Mouse (Mus musculus) lung, postnatal 0 days (tissue): ENCODE data around the gene Pigm. TPM values are rescaled to one million over a fixed set of nuclear protein-coding genes. Genes with fewer than 3 reads are reported as not detected.
A peak's percentile ranks its signal among the peaks of the same experiment; 100 is the strongest.

ENCODE experiments used
- ATAC-seq: fragments of 200-750 bp; cut with Nextera tagmentation; 2 replicates; pipeline ENCODE4 v1.8.0; 2017; ENCODE audit warnings: moderate library complexity
- DNase-seq: peaks from one replicate; pipeline ENCODE4 v3.0.0-alpha.2; 2016; ENCODE audit warnings: low spot score
- H3K27ac ChIP-seq: fragments of 300-500 bp; sonication (generic); 2 replicates; pipeline ENCODE4 v1.5.1; 2014; ENCODE audit warnings: antibody characterized with exemption, mild to moderate bottlenecking, low read length, mixed read lengths
- H3K27me3 ChIP-seq: fragments of 300-500 bp; sonication (generic); replicated peaks from 2 replicates; pipeline ENCODE4 v1.6.1; 2014; ENCODE audit warnings: low read length, mixed read lengths; ENCODE audit not compliant: insufficient read depth
- H3K36me3 ChIP-seq: fragments of 300-500 bp; sonication (generic); 2 replicates; pipeline ENCODE4 v1.6.1; 2014; ENCODE audit warnings: low read length, mixed read lengths; ENCODE audit not compliant: insufficient read depth
- H3K4me1 ChIP-seq: fragments of 300-500 bp; sonication (generic); 2 replicates; pipeline ENCODE4 v1.6.1; 2014; ENCODE audit warnings: antibody characterized with exemption, low read depth, low read length, mixed read lengths; ENCODE audit not compliant: insufficient read depth
- H3K4me2 ChIP-seq: fragments of 300-500 bp; sonication (generic); replicated peaks from 2 replicates; pipeline ENCODE4 v1.6.1; 2014; ENCODE audit warnings: low read depth, mild to moderate bottlenecking, low read length, moderate library complexity, mixed read lengths
- H3K4me3 ChIP-seq: fragments of 300-500 bp; sonication (generic); 2 replicates; pipeline ENCODE4 v1.5.1; 2014; ENCODE audit warnings: low read depth, low read length
- H3K9ac ChIP-seq: fragments of 300-500 bp; sonication (generic); replicated peaks from 2 replicates; pipeline ENCODE4 v1.6.1; 2014; ENCODE audit warnings: low read depth, mild to moderate bottlenecking
- H3K9me3 ChIP-seq: fragments of 300-500 bp; sonication (generic); 2 replicates; pipeline ENCODE4 v1.6.1; 2016; ENCODE audit warnings: low read length, mixed read lengths
- CTCF ChIP-seq: IDR thresholded peaks from 2 replicates; pipeline ENCODE4 v1.5.1; 2016; ENCODE audit warnings: antibody characterized with exemption, mild to moderate bottlenecking
- EP300 ChIP-seq: IDR thresholded peaks from 2 replicates; pipeline ENCODE4 v1.6.1; 2016; ENCODE audit warnings: antibody characterized with exemption, mild to moderate bottlenecking, control low read depth
- WGBS: fragments of 180-500 bp; shearing (Covaris S2); extraction: QIAGEN DNeasy Blood & Tissue Kit; methylation state at CpG from one replicate; pipeline ENCODE4 v1.1.7; 2014; 5-methylcytosine and 5-hydroxymethylcytosine counted together
- polyA plus RNA-seq: library from polyadenylated mRNA; unstranded; fragments of >200 nt; fragmentation: Nextera tagmentation; extraction: Ambion mirVana; gene quantifications from 2 replicates; pipeline ENCODE4 v1.2.1, GENCODE M21; 2015

The Pigm gene
- polyA plus RNA-seq, 1 experiment from 2014 or later: 3.5 TPM

DNA sequence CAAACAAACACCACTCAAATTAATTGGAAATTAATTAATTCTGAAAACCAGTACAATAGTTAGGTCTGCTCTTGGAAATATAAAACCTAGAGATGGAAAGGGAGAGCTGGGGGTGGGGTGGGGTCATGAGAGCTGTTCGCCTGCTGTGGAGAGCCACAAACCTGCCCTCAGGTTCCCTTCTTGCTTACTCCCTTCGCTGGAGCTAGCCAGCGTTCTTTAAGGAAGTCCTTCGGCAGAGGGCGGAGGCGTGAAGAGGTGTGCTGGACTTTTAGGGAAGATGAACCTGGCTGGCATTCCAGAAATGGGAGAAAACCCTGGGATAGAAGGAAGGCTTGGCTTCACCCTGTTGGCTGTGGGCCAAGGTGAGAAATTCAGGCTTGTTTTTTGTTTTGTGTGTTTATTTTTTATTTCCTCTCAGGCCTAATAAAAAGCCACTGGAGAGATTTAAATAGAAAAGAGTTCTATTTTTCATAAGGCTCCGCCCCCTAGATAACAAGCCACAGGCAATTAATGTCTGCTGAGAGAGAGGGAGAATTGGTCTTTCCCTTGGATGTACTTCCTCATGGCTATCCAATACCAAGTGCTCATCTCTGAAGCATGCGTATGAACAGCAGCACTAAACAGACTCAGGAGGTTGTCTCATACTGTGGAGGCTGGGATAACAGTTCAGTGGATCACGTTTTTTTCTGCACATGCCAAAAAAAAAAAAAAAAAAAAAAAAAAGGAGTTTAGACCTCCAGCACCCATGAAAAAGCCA, 20.8 kb downstream of the Pigm start:
- no peaks in the 10 kb centered on the region for H3K27me3 ChIP-seq
- H3K27ac ChIP-seq: no peak overlapping the region
- 34% methylated on average over 9 of the region's 9 CpGs for WGBS
- no peak for TF ChIP-seq CTCF
- no peak for TF ChIP-seq EP300
- H3K4me2 ChIP-seq: no peak overlapping the region
- no peak for ATAC-seq
- no peaks in the 10 kb centered on the region for H3K4me1 ChIP-seq
- no peak overlapping the region for H3K4me3 ChIP-seq
- no peak overlapping the region for H3K9ac ChIP-seq
- DNase-seq: no peak
- H3K36me3 ChIP-seq: no peaks in the 10 kb centered on the region
- no peaks in the 10 kb centered on the region for H3K9me3 ChIP-seq

DNA sequence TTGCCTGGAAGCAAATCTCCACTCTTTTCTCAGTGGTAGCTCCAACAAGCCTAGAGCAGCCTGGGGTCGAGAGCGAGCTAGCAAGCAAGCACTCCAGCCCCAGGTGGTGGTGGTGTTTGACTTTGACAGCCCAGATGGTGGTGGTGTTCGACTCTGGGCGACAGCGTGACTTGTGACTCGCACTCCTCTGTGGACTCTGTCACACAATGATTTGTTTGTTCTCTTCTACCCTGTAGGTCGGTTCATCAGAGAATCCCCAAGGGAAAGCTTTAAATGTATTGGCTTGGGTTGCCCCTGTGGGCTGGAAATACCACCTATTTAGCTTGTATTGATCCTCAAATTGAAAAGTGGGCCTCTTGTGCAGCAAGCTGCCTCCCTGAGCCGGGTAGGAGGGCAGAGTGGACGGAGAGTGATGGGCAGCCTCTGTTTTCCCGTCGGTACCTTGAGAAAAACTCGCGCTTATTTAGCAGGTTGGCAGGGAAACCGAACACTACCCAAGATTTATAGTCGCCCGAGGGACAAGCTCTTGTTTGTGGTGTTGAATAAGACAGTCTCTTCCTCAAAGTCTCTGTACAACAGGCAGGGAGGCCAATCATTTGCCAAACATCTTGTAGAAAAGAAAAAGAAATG, 29.8 kb downstream of the Pigm start:
- no peaks in the 10 kb centered on the region for H3K9me3 ChIP-seq
- no peak for DNase-seq
- no peak for TF ChIP-seq EP300
- TF ChIP-seq CTCF: no peak
- H3K36me3 ChIP-seq: no peaks in the 10 kb centered on the region
- H3K4me3 ChIP-seq: no peak overlapping the region
- no peak overlapping the region for H3K9ac ChIP-seq
- no peaks in the 10 kb centered on the region for H3K4me1 ChIP-seq
- WGBS: 27% methylated on average over 16 of the region's 16 CpGs
- H3K27ac ChIP-seq: no peak overlapping the region
- H3K27me3 ChIP-seq: no peaks in the 10 kb centered on the region
- ATAC-seq: no peak
- no peak overlapping the region for H3K4me2 ChIP-seq

DNA sequence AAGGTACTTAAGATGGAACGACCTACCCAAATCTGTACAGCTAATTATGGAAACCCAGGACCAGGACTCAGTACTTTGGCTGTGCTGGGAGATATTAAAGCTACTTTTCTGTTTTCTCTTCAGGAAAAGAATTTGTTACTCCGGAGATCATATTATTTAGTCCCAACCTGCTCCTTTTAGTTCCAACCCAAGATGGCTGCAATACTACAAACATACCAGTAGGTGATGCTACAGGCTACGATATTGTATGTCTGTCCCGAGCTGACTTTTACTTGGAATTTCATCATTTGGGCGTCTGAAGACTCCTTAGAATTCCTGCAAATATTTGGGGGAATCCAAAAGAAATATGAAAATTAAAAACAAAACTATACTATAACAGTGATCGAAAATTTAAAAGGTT, 32.6 kb downstream of the Pigm start:
- 4% methylated on average over 6 of the region's 6 CpGs for WGBS
- H3K4me3 ChIP-seq: no peak overlapping the region
- H3K4me1 ChIP-seq: no peaks in the 10 kb centered on the region
- TF ChIP-seq EP300 (no peak), CTCF (peak; percentile 94)
- H3K27me3 ChIP-seq: no peaks in the 10 kb centered on the region
- no peak overlapping the region for H3K9ac ChIP-seq
- H3K27ac ChIP-seq: no peak overlapping the region
- H3K36me3 ChIP-seq: no peaks in the 10 kb centered on the region
- H3K9me3 ChIP-seq: no peaks in the 10 kb centered on the region
- no peak overlapping the region for H3K4me2 ChIP-seq
- ATAC-seq: peak; percentile 47
- DNase-seq: peak; percentile 77

DNA sequence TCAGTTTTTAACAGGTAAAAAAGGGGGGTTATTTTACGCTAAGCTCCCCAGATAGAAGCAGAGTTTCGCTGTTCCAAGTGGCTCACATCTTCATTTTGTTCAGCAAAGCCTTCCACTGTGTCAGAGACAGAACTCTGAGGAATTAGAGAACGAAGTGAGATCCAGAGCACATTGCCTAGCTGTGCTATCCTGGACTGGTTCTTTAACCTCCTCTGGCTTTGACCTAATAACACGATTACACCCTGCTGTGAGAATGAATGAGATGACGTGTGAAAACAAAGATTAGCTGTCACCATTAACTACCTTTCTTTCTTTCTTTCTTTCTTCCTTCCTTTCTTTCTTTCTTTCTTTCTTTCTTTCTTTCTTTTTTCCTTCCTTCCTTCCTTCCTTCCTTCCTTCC, 33.1 kb downstream of the Pigm start:
- no peak for TF ChIP-seq EP300
- TF ChIP-seq CTCF: no peak
- no peaks in the 10 kb centered on the region for H3K4me1 ChIP-seq
- DNase-seq (no peak), ATAC-seq (no peak)
- no peaks in the 10 kb centered on the region for H3K36me3 ChIP-seq
- H3K4me2 ChIP-seq: no peak overlapping the region
- H3K27me3 ChIP-seq: no peaks in the 10 kb centered on the region
- H3K9me3 ChIP-seq: no peaks in the 10 kb centered on the region
- no peak overlapping the region for H3K4me3 ChIP-seq
- WGBS: 13% methylated on average over 5 of the region's 5 CpGs
- no peak overlapping the region for H3K9ac ChIP-seq
- no peak overlapping the region for H3K27ac ChIP-seq

DNA sequence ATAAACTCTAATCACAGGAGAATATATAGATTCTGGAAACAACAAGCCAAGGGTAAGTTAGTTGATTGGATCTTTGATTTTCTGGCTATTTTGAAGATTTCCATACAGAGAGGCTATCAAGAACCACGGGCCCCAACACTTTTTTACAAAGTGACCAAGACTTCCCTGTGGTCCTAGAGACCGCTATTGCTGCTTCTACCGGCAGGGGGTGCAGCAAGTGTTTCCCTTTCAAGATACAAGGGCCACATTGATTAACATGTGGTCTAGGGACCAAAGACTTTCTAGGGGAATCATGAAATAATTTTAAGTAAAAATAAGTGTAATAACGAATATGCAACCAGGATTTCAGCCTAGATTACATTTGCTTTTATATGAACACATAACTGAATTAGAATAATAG, 34.5 kb downstream of the Pigm start:
- H3K27ac ChIP-seq: no peak overlapping the region
- H3K36me3 ChIP-seq: no peaks in the 10 kb centered on the region
- ATAC-seq: no peak
- peak; percentile 56 for DNase-seq
- H3K9ac ChIP-seq: no peak overlapping the region
- 1% methylated on average over 4 of the region's 4 CpGs for WGBS
- no peaks in the 10 kb centered on the region for H3K4me1 ChIP-seq
- no peak for TF ChIP-seq EP300
- peak; percentile 81 for TF ChIP-seq CTCF
- H3K4me3 ChIP-seq: no peak overlapping the region
- H3K4me2 ChIP-seq: no peak overlapping the region
- no peaks in the 10 kb centered on the region for H3K27me3 ChIP-seq
- no peaks in the 10 kb centered on the region for H3K9me3 ChIP-seq

DNA sequence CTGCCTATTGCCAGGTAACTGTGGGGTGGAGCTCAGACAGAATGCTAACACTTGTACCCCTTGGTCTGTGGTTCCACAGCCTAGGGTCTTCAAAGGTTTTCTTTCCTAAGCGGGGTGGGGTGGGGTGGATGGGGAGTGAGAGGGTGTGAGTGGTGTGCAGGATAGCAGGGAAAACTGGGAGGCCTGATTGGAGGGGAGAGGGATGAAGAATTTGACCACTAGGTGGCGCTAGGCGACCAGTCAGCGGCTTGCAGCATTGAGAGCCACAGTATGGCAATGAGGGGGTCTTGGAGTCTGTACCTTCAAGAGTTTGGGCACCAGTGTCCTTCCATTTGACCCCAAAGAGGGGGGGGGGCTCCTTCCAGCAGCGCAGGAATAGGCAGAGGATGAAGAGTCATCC, 35.9 kb downstream of the Pigm start:
- Histone ChIP-seq H3K4me1 (no peaks in the 10 kb centered on the region), H3K27ac (no peak overlapping the region), H3K27me3 (no peaks in the 10 kb centered on the region), H3K36me3 (no peaks in the 10 kb centered on the region), H3K9me3 (no peaks in the 10 kb centered on the region), H3K9ac (no peak overlapping the region), H3K4me3 (no peak overlapping the region), H3K4me2 (no peak overlapping the region)
- 1% methylated on average over 5 of the region's 5 CpGs for WGBS
- ATAC-seq (peak; percentile 74), DNase-seq (peak; percentile 83)
- TF ChIP-seq EP300 (no peak), CTCF (peak; percentile 95)
